Mouse (Mus musculus): Measurements from ENCODE around the gene Gm21981. TPM values are rescaled to one million over a fixed set of nuclear protein-coding genes. Genes with fewer than 3 reads are reported as not detected.

Gm21981 gene
- polyA plus RNA-seq, 1 experiment from 2014 or later = 1.4 TPM

DNA sequence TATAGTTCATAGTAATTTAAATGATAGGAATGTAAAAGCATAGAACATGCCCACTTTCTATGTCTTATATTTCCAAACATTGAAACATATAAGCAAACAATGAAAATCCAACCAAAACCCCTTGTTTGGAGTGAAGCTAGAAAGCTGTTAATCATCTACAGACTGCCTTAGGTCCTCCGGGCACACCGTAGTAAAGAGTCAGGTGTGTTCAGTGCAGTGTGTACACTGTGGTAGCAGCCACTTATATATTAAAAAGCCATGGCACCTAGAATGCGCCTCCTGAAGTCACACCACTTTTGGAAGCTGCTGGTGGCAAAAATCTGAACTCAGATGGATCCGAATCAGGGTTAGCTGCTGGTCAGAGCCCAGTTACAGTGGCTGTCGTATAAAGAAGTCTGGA is 16.0 kb downstream of the Gm21981 start:
- no peak overlapping the region for H3K9ac ChIP-seq (ENCODE audit: low read depth, low read length)
- ATAC-seq = no peak
- 90% methylated on average over 5 of the region's 5 CpGs for WGBS
- no peak overlapping the region for H3K27ac ChIP-seq (ENCODE audit: low read depth, low read length)
- no peaks in the 10 kb centered on the region for H3K9me3 ChIP-seq (ENCODE audit: control insufficient read depth, low read length)
- peaks cover 34% of the 10 kb centered on the region for H3K36me3 ChIP-seq (ENCODE audit: control insufficient read depth, insufficient read depth, low read length)
- no peak overlapping the region for H3K4me3 ChIP-seq (ENCODE audit: low read length)
- H3K4me2 ChIP-seq (ENCODE audit: low read length) = no peak overlapping the region
- H3K27me3 ChIP-seq (replicated peaks; ENCODE audit: control insufficient read depth, insufficient read depth, low read length) = no peaks in the 10 kb centered on the region; the same call in 1 of the 2 replicates
- H3K4me1 ChIP-seq (ENCODE audit: control insufficient read depth, insufficient read depth, low read depth, low read length) = 0 out of 2 replicates have a peak, but pooled peaks cover under 1% of the 10 kb centered on the region

- 15% methylated on average over 9 of the region's 9 CpGs for WGBS
Measured at GRCm38 (mm10) chr17:47676581-47676980, 17.7 kb downstream of the Gm21981 start.

DNA sequence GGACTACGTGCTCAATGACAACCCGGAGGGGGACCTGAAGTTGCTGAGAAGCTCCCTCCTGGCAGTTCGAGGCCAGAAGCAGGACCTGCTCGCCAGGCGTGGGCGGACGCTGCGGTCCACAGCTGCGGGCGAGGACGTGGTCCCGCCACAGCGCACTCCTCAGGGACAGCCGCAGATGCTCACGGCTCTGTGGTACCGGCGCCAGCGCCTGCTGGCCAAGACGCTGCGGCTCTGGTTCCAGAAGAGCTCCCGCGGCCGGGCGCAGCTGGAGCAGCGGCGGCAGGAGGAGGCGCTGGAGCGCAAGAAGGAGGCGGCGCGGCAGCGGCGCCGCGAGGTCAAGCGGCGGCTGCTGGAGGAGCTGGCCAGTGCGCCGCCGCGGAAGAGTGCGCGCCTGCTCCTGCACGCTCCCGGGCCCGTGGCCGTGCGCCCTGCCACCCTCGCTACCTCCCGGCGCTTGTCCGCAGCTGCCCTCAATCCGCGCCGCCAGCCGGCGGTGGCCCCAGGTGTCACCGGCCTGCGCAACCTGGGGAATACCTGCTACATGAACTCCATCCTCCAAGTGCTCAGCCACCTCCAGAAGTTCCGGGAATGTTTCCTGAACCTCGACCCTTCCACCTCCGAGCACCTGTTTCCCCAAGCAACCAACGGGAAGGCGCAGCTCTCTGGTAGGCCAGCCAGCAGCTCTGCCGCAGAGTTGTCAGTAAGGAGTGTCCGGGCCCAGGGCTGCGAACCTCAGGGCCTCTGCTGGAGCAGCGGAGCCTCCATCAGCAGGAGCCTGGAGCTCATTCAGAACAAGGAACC is 21.7 kb downstream of the Gm21981 start:
- Histone ChIP-seq H3K9ac (ENCODE audit: low read depth, low read length) (peak overlapping the region; percentile 61), H3K9me3 (ENCODE audit: control insufficient read depth, low read length) (no peaks in the 10 kb centered on the region), H3K27me3 (replicated peaks; ENCODE audit: control insufficient read depth, insufficient read depth, low read length) (no peaks in the 10 kb centered on the region; the same call in none of the 2 replicates), H3K4me3 (ENCODE audit: low read length) (peak overlapping the region; percentile 45), H3K27ac (ENCODE audit: low read depth, low read length) (no peak overlapping the region), H3K36me3 (ENCODE audit: control insufficient read depth, insufficient read depth, low read length) (peaks cover 4% of the 10 kb centered on the region; the same call in 1 of the 2 replicates), H3K4me2 (ENCODE audit: low read length) (peak overlapping the region; percentile 84), H3K4me1 (ENCODE audit: control insufficient read depth, insufficient read depth, low read depth, low read length) (peaks cover 15% of the 10 kb centered on the region)
- WGBS = 6% methylated on average over 44 of the region's 68 CpGs
- ATAC-seq = peak; percentile 49

More at GRCm38 (mm10) chr17:47676581-47676980, 17.7 kb downstream of the Gm21981 start:
- ATAC-seq = no peak
- Histone ChIP-seq H3K9me3 (ENCODE audit: control insufficient read depth, low read length) (no peaks in the 10 kb centered on the region), H3K36me3 (ENCODE audit: control insufficient read depth, insufficient read depth, low read length) (peaks cover 25% of the 10 kb centered on the region), H3K27me3 (replicated peaks; ENCODE audit: control insufficient read depth, insufficient read depth, low read length) (no peaks in the 10 kb centered on the region; the same call in 1 of the 2 replicates), H3K4me2 (ENCODE audit: low read length) (no peak overlapping the region), H3K9ac (ENCODE audit: low read depth, low read length) (no peak overlapping the region), H3K4me1 (ENCODE audit: control insufficient read depth, insufficient read depth, low read depth, low read length) (peaks cover 13% of the 10 kb centered on the region), H3K4me3 (ENCODE audit: low read length) (no peak overlapping the region), H3K27ac (ENCODE audit: low read depth, low read length) (no peak overlapping the region)

- ATAC-seq = peak; percentile 35; the same call in 1 of the 2 replicates
- Histone ChIP-seq H3K27ac (ENCODE audit: low read depth, low read length) (no peak overlapping the region), H3K4me2 (ENCODE audit: low read length) (peak overlapping the region; percentile 84), H3K9ac (ENCODE audit: low read depth, low read length) (peak overlapping the region; percentile 61), H3K27me3 (replicated peaks; ENCODE audit: control insufficient read depth, insufficient read depth, low read length) (no peaks in the 10 kb centered on the region; the same call in none of the 2 replicates), H3K9me3 (ENCODE audit: control insufficient read depth, low read length) (no peaks in the 10 kb centered on the region), H3K36me3 (ENCODE audit: control insufficient read depth, insufficient read depth, low read length) (peaks cover 3% of the 10 kb centered on the region; the same call in 1 of the 2 replicates), H3K4me1 (ENCODE audit: control insufficient read depth, insufficient read depth, low read depth, low read length) (peaks cover 15% of the 10 kb centered on the region), H3K4me3 (ENCODE audit: low read length) (peak overlapping the region; percentile 45)
- 22% methylated on average over 14 of the region's 14 CpGs for WGBS
Measured at GRCm38 (mm10) chr17:47671988-47672310, 22.3 kb downstream of the Gm21981 start.

GRCm38 (mm10) chr17:47669166-47669565 is 25.1 kb downstream of the Gm21981 start:
- Histone ChIP-seq H3K4me3 (ENCODE audit: low read length) (no peak overlapping the region), H3K4me2 (ENCODE audit: low read length) (no peak overlapping the region), H3K27me3 (replicated peaks; ENCODE audit: control insufficient read depth, insufficient read depth, low read length) (no peaks in the 10 kb centered on the region; the same call in none of the 2 replicates), H3K4me1 (ENCODE audit: control insufficient read depth, insufficient read depth, low read depth, low read length) (peaks cover 15% of the 10 kb centered on the region), H3K9me3 (ENCODE audit: control insufficient read depth, low read length) (no peaks in the 10 kb centered on the region), H3K9ac (ENCODE audit: low read depth, low read length) (no peak overlapping the region), H3K27ac (ENCODE audit: low read depth, low read length) (no peak overlapping the region), H3K36me3 (ENCODE audit: control insufficient read depth, insufficient read depth, low read length) (no peaks in the 10 kb centered on the region)
- WGBS = 41% methylated on average over 4 of the region's 4 CpGs
- peak; percentile 41; the same call in 1 of the 2 replicates for ATAC-seq

DNA sequence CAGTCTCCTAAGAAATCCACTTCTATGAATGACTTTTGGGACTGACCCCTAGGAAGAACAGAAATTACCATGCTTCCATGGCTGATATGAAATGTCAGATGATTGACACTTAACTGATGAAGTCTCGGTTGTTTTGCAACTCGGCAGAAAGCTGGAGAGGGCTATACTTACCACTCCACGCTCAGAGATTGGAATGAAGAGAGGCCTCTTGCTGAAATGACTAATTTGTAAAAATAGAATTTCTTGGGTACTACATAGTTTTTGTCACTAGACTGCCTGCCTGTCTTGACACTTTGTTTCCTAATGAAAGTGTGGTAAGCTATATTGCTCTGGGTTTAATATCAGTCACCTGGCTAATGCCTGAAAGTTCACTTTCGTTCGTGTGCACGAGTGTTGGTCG is 29.8 kb downstream of the Gm21981 start:
- no peak overlapping the region for H3K4me2 ChIP-seq (ENCODE audit: low read length)
- H3K27me3 ChIP-seq (replicated peaks; ENCODE audit: control insufficient read depth, insufficient read depth, low read length) = no peaks in the 10 kb centered on the region
- no peak overlapping the region for H3K4me3 ChIP-seq (ENCODE audit: low read length)
- H3K27ac ChIP-seq (ENCODE audit: low read depth, low read length) = no peak overlapping the region
- H3K9me3 ChIP-seq (ENCODE audit: control insufficient read depth, low read length) = no peaks in the 10 kb centered on the region
- H3K4me1 ChIP-seq (ENCODE audit: control insufficient read depth, insufficient read depth, low read depth, low read length) = peaks cover 2% of the 10 kb centered on the region; the same call in 1 of the 2 replicates
- ATAC-seq = no peak
- H3K36me3 ChIP-seq (ENCODE audit: control insufficient read depth, insufficient read depth, low read length) = no peaks in the 10 kb centered on the region
- H3K9ac ChIP-seq (ENCODE audit: low read depth, low read length) = no peak overlapping the region
- WGBS = 85% methylated on average over 7 of the region's 7 CpGs

DNA sequence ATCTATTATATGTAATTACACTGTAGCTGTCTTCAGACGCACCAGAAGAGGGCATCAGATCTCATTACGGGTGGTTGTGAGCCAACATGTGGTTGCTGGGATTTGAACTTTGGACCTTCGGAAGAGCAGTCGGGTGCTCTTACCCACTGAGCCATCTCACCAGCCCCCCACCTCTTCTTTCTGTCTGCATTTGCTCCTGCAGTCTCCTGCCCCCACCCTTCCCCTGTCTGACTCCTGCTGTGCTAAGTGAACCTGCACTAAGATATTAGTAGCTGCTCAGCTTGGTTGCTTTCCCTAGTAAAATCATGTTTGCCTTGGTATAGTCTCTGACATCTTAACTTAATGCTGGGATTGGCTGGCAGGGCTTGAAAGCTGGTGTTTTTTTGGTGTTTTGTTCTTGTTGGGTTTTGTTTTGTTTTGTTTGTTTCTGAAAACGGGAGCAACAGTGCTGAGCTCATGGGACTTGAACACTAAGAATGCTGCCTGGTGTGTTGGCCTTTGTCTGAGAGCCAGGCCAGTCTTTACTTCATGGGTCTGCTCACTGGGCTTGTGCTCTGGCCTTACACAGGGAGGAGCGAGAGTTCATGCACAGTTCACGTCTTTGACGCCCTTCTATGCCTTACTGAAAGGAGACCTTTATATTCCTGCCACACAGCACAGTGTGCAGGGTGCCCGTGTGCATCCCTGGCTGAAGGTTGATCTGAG is 31.1 kb downstream of the Gm21981 start:
- Histone ChIP-seq H3K27me3 (replicated peaks; ENCODE audit: control insufficient read depth, insufficient read depth, low read length) (no peaks in the 10 kb centered on the region), H3K9me3 (ENCODE audit: control insufficient read depth, low read length) (no peaks in the 10 kb centered on the region), H3K4me2 (ENCODE audit: low read length) (no peak overlapping the region), H3K36me3 (ENCODE audit: control insufficient read depth, insufficient read depth, low read length) (no peaks in the 10 kb centered on the region), H3K4me1 (ENCODE audit: control insufficient read depth, insufficient read depth, low read depth, low read length) (no peaks in the 10 kb centered on the region), H3K9ac (ENCODE audit: low read depth, low read length) (no peak overlapping the region), H3K27ac (ENCODE audit: low read depth, low read length) (no peak overlapping the region), H3K4me3 (ENCODE audit: low read length) (no peak overlapping the region)
- peak; percentile 51; the same call in 1 of the 2 replicates for ATAC-seq
- 29% methylated on average over 9 of the region's 9 CpGs for WGBS

DNA sequence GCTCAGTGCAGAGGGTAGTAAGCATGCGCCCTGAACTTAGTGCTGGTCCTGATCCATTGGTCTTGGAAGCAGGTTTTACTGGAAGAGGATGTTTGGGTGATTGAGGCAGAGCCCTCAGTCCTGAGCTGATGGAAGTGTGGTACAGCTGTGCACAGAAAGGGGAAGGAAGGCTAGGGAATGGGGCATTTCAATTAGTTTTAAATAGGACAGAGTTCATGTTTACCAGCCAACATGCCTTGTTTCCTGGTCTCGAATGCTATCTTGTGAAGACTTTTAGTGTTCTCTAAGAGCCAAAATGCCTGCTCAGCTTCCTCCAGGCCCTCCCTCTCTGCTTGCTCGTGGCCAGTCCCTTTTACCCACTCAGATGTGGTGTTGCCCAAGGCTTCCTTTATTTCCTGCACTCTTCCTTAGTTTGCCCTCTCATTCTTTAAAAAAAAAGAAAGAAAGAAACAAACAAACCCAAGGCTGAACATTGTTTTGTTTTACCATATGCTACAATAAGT is 35.5 kb downstream of the Gm21981 start:
- 82% methylated on average over 3 of the region's 3 CpGs for WGBS
- H3K36me3 ChIP-seq (ENCODE audit: control insufficient read depth, insufficient read depth, low read length) = no peaks in the 10 kb centered on the region
- no peak overlapping the region for H3K4me3 ChIP-seq (ENCODE audit: low read length)
- H3K27ac ChIP-seq (ENCODE audit: low read depth, low read length) = no peak overlapping the region
- H3K9ac ChIP-seq (ENCODE audit: low read depth, low read length) = no peak overlapping the region
- no peak for ATAC-seq
- no peaks in the 10 kb centered on the region for H3K9me3 ChIP-seq (ENCODE audit: control insufficient read depth, low read length)
- H3K4me2 ChIP-seq (ENCODE audit: low read length) = no peak overlapping the region
- no peaks in the 10 kb centered on the region for H3K4me1 ChIP-seq (ENCODE audit: control insufficient read depth, insufficient read depth, low read depth, low read length)
- no peaks in the 10 kb centered on the region for H3K27me3 ChIP-seq (replicated peaks; ENCODE audit: control insufficient read depth, insufficient read depth, low read length)

DNA sequence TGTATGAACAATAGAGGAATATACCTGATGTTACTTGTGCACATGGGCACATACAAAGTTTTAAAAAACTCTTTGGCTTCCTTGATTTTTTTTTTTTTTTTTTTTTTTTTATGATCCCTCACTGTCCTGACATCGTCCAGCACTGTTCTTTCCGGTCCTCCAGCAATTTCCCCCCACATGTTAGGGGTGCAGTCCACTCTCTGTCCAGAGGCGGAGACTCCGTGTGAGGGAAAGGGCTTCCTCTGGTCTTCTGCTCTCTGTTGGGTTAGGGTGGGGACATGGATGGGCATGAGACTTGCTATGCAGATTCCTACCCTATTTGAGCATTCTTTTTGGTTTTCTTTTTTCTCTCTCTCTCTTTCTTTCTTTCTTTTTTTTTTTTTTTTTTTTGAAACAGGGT is 36.4 kb downstream of the Gm21981 start:
- Histone ChIP-seq H3K27me3 (replicated peaks; ENCODE audit: control insufficient read depth, insufficient read depth, low read length) (no peaks in the 10 kb centered on the region), H3K36me3 (ENCODE audit: control insufficient read depth, insufficient read depth, low read length) (no peaks in the 10 kb centered on the region), H3K9me3 (ENCODE audit: control insufficient read depth, low read length) (no peaks in the 10 kb centered on the region), H3K4me2 (ENCODE audit: low read length) (no peak overlapping the region), H3K9ac (ENCODE audit: low read depth, low read length) (no peak overlapping the region), H3K4me1 (ENCODE audit: control insufficient read depth, insufficient read depth, low read depth, low read length) (no peaks in the 10 kb centered on the region), H3K4me3 (ENCODE audit: low read length) (no peak overlapping the region), H3K27ac (ENCODE audit: low read depth, low read length) (no peak overlapping the region)
- ATAC-seq = no peak
- 90% methylated on average over 4 of the region's 4 CpGs for WGBS
